Mouse (Mus musculus): Measurements from ENCODE around the gene Ptprb. TPM values are rescaled to one million over a fixed set of nuclear protein-coding genes. Genes with fewer than 3 reads are reported as not detected.

Gene Ptprb
- total RNA-seq, 1 experiment = 0.62 TPM

DNA sequence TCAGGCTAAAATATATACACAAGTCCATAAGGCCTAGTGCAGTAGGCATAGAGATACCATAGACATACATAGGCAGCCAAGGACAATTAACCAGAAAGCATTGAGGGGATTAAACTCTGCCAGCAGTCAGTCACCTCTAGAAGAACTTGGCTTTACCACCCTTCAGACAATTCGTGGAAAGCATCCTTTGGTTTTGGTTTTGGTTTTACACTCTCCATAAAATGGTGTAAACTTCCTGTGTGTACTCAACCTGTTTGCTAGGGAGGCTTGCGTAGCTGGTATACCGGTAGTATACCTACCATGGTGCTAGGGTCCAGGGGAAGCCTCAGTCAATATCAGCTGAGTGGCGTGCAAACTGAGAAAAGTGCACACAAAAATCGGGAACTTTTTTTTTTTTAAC is 121.0 kb downstream of the Ptprb start:
- H3K4me1 ChIP-seq (ENCODE audit: control insufficient read depth in 2 of 2, insufficient read depth in 2 of 2, low read length in 2 of 2, poor library complexity in 1 of 2) = peaks cover 2 to 4% of the 10 kb centered on the region in 2 experiments; a peak in 3 of 4 replicates
- in situ Hi-C loops (cut with MboI; ENCODE audit: low sequenced_read_pairs in 2 of 2, unreplicated experiment in 2 of 2) = no loop called here
- DNase-seq (ENCODE audit: low read depth, low spot score) = no peak
- H3K9me3 ChIP-seq (ENCODE audit: control insufficient read depth, insufficient read depth, low read depth, low read length) = no peaks in the 10 kb centered on the region
- TF ChIP-seq CHD2 (IDR thresholded peaks at IDR 0.05; ENCODE audit: low read depth, low read length) = no peak
- TF ChIP-seq ZNF384 (IDR thresholded peaks at IDR 0.05; ENCODE audit: low read depth, low read length) = no peak
- no peak for TF ChIP-seq MAFK (IDR thresholded peaks at IDR 0.05; ENCODE audit: insufficient read depth, low read depth, low read length)
- no peak for TF ChIP-seq ZC3H11A (IDR thresholded peaks at IDR 0.05; ENCODE audit: borderline replicate concordance, low read depth, low read length)
- no peak for TF ChIP-seq HCFC1 (IDR thresholded peaks at IDR 0.05; ENCODE audit: borderline replicate concordance, insufficient read depth, low read length)
- H3K9ac ChIP-seq (ENCODE audit: insufficient read depth, low read depth, low read length, poor library complexity, severe bottlenecking) = no peak overlapping the region
- no peak overlapping the region for H3K27ac ChIP-seq (ENCODE audit: insufficient read depth, low read depth, low read length, poor library complexity, severe bottlenecking)
- H3K4me3 ChIP-seq (ENCODE audit: insufficient read depth in 1 of 2, low read depth in 1 of 2, low read length in 2 of 2, poor library complexity in 1 of 2, severe bottlenecking in 1 of 2) = no peak overlapping the region
- H3K36me3 ChIP-seq (ENCODE audit: control insufficient read depth, insufficient read depth, low read length, poor library complexity, severe bottlenecking) = no peaks in the 10 kb centered on the region

DNA sequence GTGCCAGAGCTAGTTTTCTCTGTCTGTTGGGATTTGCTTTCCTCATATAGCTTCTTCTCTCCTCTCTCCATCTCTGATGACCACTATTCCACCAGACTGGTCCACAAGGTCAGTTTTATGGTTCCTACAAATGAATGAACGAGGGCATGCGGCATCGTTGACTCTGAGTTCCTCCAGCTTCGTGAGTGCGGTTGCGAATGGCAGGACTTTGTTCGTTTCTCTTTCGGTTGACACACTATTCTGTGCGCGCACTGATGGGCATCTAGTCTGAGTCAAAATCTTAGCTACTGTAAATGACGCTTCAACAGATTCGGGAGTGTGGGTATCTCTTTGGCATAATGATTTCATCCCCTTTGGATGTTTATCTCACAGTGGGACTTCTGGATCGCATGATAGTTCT is 121.6 kb downstream of the Ptprb start:
- Histone ChIP-seq H3K9me3 (ENCODE audit: control insufficient read depth, insufficient read depth, low read depth, low read length) (no peaks in the 10 kb centered on the region), H3K36me3 (ENCODE audit: control insufficient read depth, insufficient read depth, low read length, poor library complexity, severe bottlenecking) (no peaks in the 10 kb centered on the region)
- in situ Hi-C loops (cut with MboI; ENCODE audit: low sequenced_read_pairs in 2 of 2, unreplicated experiment in 2 of 2) = no loop called here

DNA sequence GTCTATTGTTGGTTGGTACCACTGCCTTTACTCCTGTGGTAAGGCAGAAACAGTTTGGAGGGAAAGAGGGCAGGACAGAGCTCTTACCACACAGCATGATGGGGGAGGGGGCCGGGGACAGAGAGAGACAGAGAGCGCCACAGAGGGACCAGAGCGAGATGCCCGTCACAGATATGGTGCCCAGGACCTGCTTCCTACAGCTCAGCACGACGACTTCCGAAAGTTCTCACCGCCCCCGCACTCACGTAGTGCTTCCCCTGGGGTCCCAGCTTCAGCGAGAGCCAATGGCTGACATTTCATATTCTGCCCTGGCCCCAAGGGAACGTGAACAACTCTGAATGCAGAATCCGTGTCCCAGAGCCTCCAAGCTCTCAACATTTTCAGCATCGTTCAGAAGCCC is 122.2 kb downstream of the Ptprb start:
- no peaks in the 10 kb centered on the region for H3K9me3 ChIP-seq (ENCODE audit: control insufficient read depth, insufficient read depth, low read depth, low read length)
- H3K9ac ChIP-seq (ENCODE audit: insufficient read depth, low read depth, low read length, poor library complexity, severe bottlenecking) = no peak overlapping the region
- no peaks in the 10 kb centered on the region for H3K36me3 ChIP-seq (ENCODE audit: control insufficient read depth, insufficient read depth, low read length, poor library complexity, severe bottlenecking)
- no peak overlapping the region for H3K27ac ChIP-seq (ENCODE audit: insufficient read depth, low read depth, low read length, poor library complexity, severe bottlenecking)
- no peak for TF ChIP-seq MAFK (IDR thresholded peaks at IDR 0.05; ENCODE audit: insufficient read depth, low read depth, low read length)
- H3K4me1 ChIP-seq (ENCODE audit: control insufficient read depth in 2 of 2, insufficient read depth in 2 of 2, low read length in 2 of 2, poor library complexity in 1 of 2) = peaks cover 2 to 4% of the 10 kb centered on the region in 2 experiments; a peak in 3 of 4 replicates
- H3K4me3 ChIP-seq (ENCODE audit: insufficient read depth in 1 of 2, low read depth in 1 of 2, low read length in 2 of 2, poor library complexity in 1 of 2, severe bottlenecking in 1 of 2) = no peak overlapping the region; a peak in 1 of 4 replicates
- in situ Hi-C loops (cut with MboI; ENCODE audit: low sequenced_read_pairs in 2 of 2, unreplicated experiment in 2 of 2) = no loop called here
- no peak for DNase-seq (ENCODE audit: low read depth, low spot score)

More for the DNA sequence above, 121.6 kb downstream of the Ptprb start:
- Histone ChIP-seq H3K4me1 (ENCODE audit: control insufficient read depth in 2 of 2, insufficient read depth in 2 of 2, low read length in 2 of 2, poor library complexity in 1 of 2) (peaks cover 2 to 4% of the 10 kb centered on the region in 2 experiments; a peak in 3 of 4 replicates), H3K4me3 (ENCODE audit: insufficient read depth in 1 of 2, low read depth in 1 of 2, low read length in 2 of 2, poor library complexity in 1 of 2, severe bottlenecking in 1 of 2) (no peak overlapping the region), H3K27ac (ENCODE audit: insufficient read depth, low read depth, low read length, poor library complexity, severe bottlenecking) (no peak overlapping the region), H3K9ac (ENCODE audit: insufficient read depth, low read depth, low read length, poor library complexity, severe bottlenecking) (no peak overlapping the region)
- DNase-seq (ENCODE audit: low read depth, low spot score) = no peak
- TF ChIP-seq CHD2 (IDR thresholded peaks at IDR 0.05; ENCODE audit: low read depth, low read length) (no peak), MAFK (IDR thresholded peaks at IDR 0.05; ENCODE audit: insufficient read depth, low read depth, low read length) (no peak), HCFC1 (IDR thresholded peaks at IDR 0.05; ENCODE audit: borderline replicate concordance, insufficient read depth, low read length) (no peak), ZC3H11A (IDR thresholded peaks at IDR 0.05; ENCODE audit: borderline replicate concordance, low read depth, low read length) (no peak), ZNF384 (IDR thresholded peaks at IDR 0.05; ENCODE audit: low read depth, low read length) (no peak)

DNA sequence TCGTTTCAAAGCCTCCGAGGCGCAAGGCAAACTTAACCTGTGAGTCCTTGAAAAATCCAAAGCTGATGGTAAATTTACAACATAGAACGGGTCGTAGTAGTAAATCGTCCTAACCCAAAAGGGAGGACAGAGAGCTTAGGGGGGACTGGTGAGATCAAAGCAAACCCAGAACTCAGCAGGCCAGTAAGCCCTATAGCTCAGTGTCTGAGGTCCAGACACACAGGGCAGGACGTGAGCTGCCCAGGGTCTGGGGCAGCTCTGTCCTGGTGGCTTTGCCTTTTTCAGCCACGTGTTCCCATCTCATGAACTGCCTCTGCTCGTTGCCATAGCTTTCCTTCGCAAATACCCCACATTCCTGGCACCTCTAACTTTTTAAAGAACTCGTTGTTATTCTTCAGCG is 122.7 kb downstream of the Ptprb start:
- DNase-seq (ENCODE audit: low read depth, low spot score) = no peak
- Histone ChIP-seq H3K4me1 (ENCODE audit: control insufficient read depth in 2 of 2, insufficient read depth in 2 of 2, low read length in 2 of 2, poor library complexity in 1 of 2) (peaks cover 2 to 4% of the 10 kb centered on the region in 2 experiments; a peak in 3 of 4 replicates), H3K36me3 (ENCODE audit: control insufficient read depth, insufficient read depth, low read length, poor library complexity, severe bottlenecking) (no peaks in the 10 kb centered on the region), H3K9me3 (ENCODE audit: control insufficient read depth, insufficient read depth, low read depth, low read length) (no peaks in the 10 kb centered on the region), H3K9ac (ENCODE audit: insufficient read depth, low read depth, low read length, poor library complexity, severe bottlenecking) (no peak overlapping the region), H3K27ac (ENCODE audit: insufficient read depth, low read depth, low read length, poor library complexity, severe bottlenecking) (no peak overlapping the region), H3K4me3 (ENCODE audit: insufficient read depth in 1 of 2, low read depth in 1 of 2, low read length in 2 of 2, poor library complexity in 1 of 2, severe bottlenecking in 1 of 2) (no peak overlapping the region)
- TF ChIP-seq MAFK (IDR thresholded peaks at IDR 0.05; ENCODE audit: insufficient read depth, low read depth, low read length) = no peak
- in situ Hi-C loops (cut with MboI; ENCODE audit: low sequenced_read_pairs in 2 of 2, unreplicated experiment in 2 of 2) = no loop called here

DNA sequence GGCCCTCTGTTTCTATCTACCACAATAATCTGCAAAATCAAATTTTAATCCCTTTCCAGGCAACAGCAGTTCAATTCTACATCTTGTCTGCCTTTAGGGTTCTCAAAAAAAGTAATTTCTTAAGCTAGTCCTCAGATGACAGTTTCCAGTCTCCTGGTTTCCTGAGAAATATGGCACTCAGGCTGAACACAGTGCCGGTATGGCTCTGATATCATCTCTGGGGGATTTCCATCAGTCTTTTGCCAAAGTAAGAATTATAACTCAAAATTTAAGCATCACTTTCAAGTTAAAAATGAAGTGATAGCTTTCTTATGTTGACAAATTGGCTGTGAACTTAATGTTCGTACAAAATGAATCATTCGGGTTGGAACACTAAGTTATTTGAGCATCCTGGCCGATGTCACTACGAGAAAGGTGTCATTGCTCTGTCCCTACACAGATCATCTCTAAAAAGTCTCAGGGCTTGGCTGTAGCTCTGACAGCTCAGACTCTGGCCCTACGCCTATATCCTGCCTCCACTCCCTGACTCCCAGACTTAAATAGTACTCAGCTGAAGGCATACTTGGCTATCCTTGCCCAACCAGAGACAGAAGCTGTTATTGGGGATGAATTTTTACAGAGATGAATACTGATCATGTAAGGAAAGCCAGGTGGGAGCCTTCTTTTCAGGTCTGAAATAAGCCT is 127.6 kb downstream of the Ptprb start:
- Histone ChIP-seq H3K4me3 (ENCODE audit: insufficient read depth in 1 of 2, low read depth in 1 of 2, low read length in 2 of 2, poor library complexity in 1 of 2, severe bottlenecking in 1 of 2) (no peak overlapping the region), H3K36me3 (ENCODE audit: control insufficient read depth, insufficient read depth, low read length, poor library complexity, severe bottlenecking) (no peaks in the 10 kb centered on the region), H3K9ac (ENCODE audit: insufficient read depth, low read depth, low read length, poor library complexity, severe bottlenecking) (no peak overlapping the region), H3K4me1 (ENCODE audit: control insufficient read depth in 2 of 2, insufficient read depth in 2 of 2, low read length in 2 of 2, poor library complexity in 1 of 2) (no peaks in the 10 kb centered on the region), H3K9me3 (ENCODE audit: control insufficient read depth, insufficient read depth, low read depth, low read length) (no peaks in the 10 kb centered on the region), H3K27ac (ENCODE audit: insufficient read depth, low read depth, low read length, poor library complexity, severe bottlenecking) (no peak overlapping the region)
- TF ChIP-seq ZC3H11A (IDR thresholded peaks at IDR 0.05; ENCODE audit: borderline replicate concordance, low read depth, low read length) (no peak), CHD2 (IDR thresholded peaks at IDR 0.05; ENCODE audit: low read depth, low read length) (no peak), HCFC1 (IDR thresholded peaks at IDR 0.05; ENCODE audit: borderline replicate concordance, insufficient read depth, low read length) (no peak), ZNF384 (IDR thresholded peaks at IDR 0.05; ENCODE audit: low read depth, low read length) (no peak), MAFK (IDR thresholded peaks at IDR 0.05; ENCODE audit: insufficient read depth, low read depth, low read length) (no peak)
- DNase-seq (ENCODE audit: low read depth, low spot score) = no peak
- in situ Hi-C loops (cut with MboI; ENCODE audit: low sequenced_read_pairs in 2 of 2, unreplicated experiment in 2 of 2) = no loop called here
